Mouse (Mus musculus) cerebellum, adult (tissue): ENCODE data around the gene Cyp4f16.
A peak's percentile ranks its signal among the peaks of the same experiment; 100 is the strongest.
"Not testable (repeated sequence)": the region's sequence is repeated elsewhere in the genome, so short reads cannot be mapped to it uniquely, and the experiment has no call there.

Experiments
- ATAC-seq: cut with Nextera tagmentation; 2 replicates; pipeline ENCODE4 v1.9.2; 2017; ENCODE audit warnings: mild to moderate bottlenecking, moderate library complexity, mixed read lengths; ENCODE audit not compliant: insufficient number of reproducible peaks, low FRiP score, low TSS enrichment

The Cyp4f16 gene

GRCm38 (mm10) chr17:32550377-32550776 lies 14.0 kb downstream of the Cyp4f16 start:
- not testable (repeated sequence) for ATAC-seq

DNA sequence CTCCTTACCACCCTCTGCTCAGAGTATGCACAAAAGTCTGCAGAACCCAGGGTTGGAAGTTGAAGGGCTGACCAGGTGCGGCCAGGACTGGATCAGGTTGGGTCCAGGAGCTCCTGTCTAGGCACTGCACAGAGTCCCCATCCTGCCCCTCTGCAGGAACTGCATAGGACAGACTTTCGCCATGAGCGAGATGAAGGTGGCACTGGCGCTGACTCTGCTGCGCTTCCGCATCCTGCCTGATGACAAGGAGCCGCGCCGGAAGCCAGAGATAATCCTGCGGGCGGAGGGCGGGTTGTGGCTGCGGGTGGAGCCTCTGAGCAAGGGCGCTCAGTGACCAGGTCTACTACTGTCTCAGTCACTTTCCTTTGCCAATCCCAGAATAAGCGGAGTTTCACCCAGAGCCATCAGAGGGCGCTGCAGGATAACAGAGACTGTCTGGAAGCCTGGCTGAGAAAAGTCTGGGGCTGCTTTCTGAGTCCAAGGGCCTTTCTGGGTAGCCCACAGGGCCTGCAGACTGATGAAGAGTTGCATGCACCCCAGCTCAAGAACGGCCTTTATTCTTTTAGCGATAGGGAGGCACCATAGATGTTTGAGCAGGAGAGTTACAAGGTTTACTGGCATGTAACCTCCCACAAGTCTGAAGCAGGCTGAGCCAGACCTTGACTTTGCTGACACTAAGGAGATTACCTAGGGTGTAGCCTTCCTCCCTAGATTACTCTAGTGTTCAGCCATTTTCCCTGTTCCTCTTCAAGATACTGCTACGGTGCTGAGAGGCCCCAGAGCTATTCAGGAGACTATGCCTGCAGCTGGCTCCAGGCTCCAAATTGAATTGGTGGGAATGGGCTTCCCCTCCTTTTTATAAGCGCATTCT lies 14.8 kb downstream of the Cyp4f16 start:
- peak; percentile 97 for ATAC-seq

DNA sequence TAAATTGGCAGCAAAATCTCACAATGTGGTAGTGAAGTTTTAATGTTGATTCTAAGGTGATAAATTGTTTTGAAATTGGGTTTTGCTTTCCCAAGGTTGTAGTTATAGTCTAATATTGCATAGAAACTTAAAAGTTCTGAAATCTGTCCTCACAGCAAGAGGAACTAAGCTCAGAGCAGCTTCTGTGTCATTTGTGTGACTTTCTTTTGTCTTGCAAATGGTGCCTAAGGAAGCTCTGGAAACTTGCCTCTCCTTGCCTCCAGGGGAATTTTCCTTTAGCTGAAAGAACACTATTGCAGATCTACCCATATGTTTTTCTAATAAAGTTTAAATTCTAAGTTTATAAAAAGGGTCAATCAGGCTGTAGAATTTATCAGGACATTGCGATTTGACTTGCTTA lies 16.7 kb downstream of the Cyp4f16 start:
- ATAC-seq = not testable (repeated sequence)

GRCm38 (mm10) chr17:32554368-32554767 lies 18.0 kb downstream of the Cyp4f16 start:
- not testable (repeated sequence) for ATAC-seq

- not testable (repeated sequence) for ATAC-seq
Measured at GRCm38 (mm10) chr17:32563301-32563700, 26.9 kb downstream of the Cyp4f16 start.

DNA sequence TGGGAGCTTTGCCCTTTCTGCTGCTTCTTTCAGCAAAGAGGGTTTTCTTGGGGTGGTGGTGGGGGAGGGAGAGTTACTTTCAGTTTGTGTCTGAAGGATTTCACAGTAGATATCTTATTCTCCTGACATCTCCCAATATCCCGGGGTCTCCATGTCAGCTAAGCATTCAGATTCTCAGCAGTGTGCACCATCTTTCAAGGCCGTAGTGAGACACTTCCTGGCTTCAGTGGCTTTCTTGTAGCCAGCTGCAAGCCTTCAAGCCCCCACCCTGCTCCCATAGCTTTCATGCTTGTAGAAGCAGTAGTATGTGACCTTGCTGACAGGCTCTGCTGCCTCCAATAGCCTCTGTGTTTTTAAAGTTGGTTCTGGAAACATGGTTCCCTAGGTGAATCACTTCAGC lies 36.9 kb downstream of the Cyp4f16 start:
- ATAC-seq = not testable (repeated sequence)

DNA sequence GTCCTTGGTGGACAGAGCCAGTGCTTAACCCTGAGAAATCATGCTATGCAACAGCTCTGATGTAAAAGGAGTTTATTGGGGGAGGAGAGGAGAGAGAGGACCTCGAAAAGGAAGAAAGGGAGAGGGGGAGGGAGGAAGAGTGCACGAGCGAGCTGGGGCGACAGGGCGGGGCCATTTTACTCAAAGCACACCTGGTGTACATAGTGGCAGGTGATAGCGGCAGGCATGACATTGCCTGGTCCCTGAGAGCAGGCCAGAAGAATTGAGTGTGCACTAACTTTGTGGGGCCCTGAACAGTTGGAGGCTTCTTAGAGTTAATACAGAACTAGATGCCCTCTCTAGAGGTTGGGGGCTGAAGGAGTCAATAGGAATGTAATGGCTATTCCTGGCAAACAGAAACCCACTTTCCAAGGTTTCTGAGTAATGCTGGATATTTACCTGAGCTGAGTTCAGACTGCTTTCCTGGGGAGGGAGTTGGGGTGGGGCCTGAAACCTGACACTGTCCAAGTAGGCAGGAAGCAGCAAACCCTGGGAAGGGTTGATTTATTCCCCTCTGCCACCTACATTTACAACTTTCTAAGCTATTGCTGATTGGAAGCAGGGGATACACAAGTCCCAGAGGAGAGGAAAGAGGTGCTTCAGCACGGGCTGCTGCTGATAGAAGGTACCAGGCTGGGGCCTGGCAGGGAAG lies 41.3 kb downstream of the Cyp4f16 start:
- no peak for ATAC-seq

DNA sequence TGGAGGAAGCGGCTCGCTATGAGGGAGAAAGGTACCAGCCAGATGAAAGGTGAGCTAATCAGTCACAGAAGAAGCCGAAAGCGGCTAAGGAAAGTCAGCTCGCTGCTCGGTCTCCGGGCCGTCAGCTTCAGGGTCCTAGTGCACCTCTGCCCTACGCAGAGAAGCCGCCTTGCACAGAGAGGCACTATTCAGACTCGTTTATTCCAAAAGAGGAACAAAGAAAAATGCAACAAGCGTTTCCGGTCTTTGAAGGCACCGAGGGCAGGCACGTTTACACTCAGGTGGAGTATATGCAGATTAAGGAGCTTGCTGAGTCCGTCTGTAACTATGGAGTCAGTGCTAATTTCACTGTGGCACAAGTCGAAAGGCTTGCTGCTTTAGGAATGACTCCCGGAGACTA lies 60.1 kb downstream of the Cyp4f16 start:
- no peak for ATAC-seq
